Mouse (Mus musculus) embryonic facial prominence, embryonic 12.5 days (tissue): ENCODE data around the gene Tmem229b. TPM values are rescaled to one million over a fixed set of nuclear protein-coding genes. Genes with fewer than 3 reads are reported as not detected.

ENCODE experiments used
- ATAC-seq: fragments of 200-750 bp; cut with Nextera tagmentation; 2 replicates; pipeline ENCODE4 v1.8.0; 2017; ENCODE audit not compliant: insufficient number of reproducible peaks, insufficient read depth, low FRiP score, low TSS enrichment
- H3K27ac ChIP-seq: fragments of 300-500 bp; sonication (generic); 2 replicates; pipeline ENCODE4 v1.5.1; 2016; ENCODE audit warnings: mild to moderate bottlenecking
- H3K27me3 ChIP-seq: fragments of 300-500 bp; sonication (generic); 2 replicates; pipeline ENCODE4 v1.6.1; 2016; ENCODE audit warnings: mild to moderate bottlenecking, moderate library complexity
- H3K36me3 ChIP-seq: fragments of 300-500 bp; sonication (generic); 2 replicates; pipeline ENCODE4 v1.6.1; 2016; ENCODE audit warnings: mild to moderate bottlenecking
- H3K4me1 ChIP-seq: fragments of 300-500 bp; sonication (generic); 2 replicates; pipeline ENCODE4 v1.6.1; 2016
- H3K4me2 ChIP-seq: fragments of 300-500 bp; sonication (generic); replicated peaks from 2 replicates; pipeline ENCODE4 v1.6.1; 2016; ENCODE audit warnings: mild to moderate bottlenecking, moderate library complexity
- H3K4me3 ChIP-seq: fragments of 300-500 bp; sonication (generic); 2 replicates; pipeline ENCODE4 v1.5.1; 2016; ENCODE audit warnings: mild to moderate bottlenecking
- H3K9ac ChIP-seq: fragments of 300-500 bp; sonication (generic); 2 replicates; pipeline ENCODE4 v1.6.1; 2016; ENCODE audit warnings: mild to moderate bottlenecking, moderate library complexity
- H3K9me3 ChIP-seq: fragments of 300-500 bp; sonication (generic); 2 replicates; pipeline ENCODE4 v1.6.1; 2016; ENCODE audit warnings: mild to moderate bottlenecking, moderate library complexity
- WGBS: fragments of 180-500 bp; shearing (Covaris S2); methylation state at CpG from one replicate; pipeline ENCODE4 v1.1.7; 2016; 5-methylcytosine and 5-hydroxymethylcytosine counted together
- polyA plus RNA-seq: library from polyadenylated mRNA; unstranded; fragments of >200 nt; fragmentation: Nextera tagmentation; extraction: Ambion mirVana; gene quantifications from 2 replicates; pipeline ENCODE4 v1.2.1, GENCODE M21; 2016

Gene Tmem229b
- 8.0 and 8.1 TPM in 2 replicates for polyA plus RNA-seq

DNA sequence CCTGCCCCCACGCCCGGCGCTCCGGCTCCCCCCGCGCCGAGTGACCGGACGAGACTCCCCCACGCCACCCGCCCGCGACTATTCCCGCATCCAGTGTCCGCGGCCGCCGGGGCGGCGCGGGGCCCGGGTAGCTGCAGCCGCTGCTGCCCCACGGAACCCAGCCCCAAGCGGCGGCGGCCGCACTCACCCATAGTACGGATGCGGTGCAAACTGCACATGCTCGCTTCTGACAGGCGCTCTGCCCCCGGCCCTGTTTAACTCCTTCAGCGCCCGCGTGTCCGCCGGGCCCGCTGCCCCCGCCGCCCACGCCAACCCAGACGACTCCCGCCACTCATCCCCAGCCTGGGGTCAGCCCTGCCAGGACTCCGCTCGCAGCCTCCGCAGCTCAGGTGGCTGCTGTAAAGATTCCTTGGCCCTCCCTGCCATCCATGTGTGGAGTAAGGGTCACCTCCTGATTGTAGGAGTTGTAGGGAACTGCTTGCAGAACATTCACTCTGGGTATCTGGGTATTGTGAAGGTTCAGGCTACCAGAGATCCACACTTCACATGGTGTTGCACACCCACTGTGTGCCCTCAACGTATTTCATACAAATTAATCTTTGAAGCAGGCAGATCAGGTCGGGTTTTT, at the start of gene Tmem229b:
Gene Tmem229b (minus strand): TSS at position 502 of the 628 bp plus-strand sequence.
- Histone ChIP-seq H3K9ac (peak within 1 kb of the TSS; percentile 70), H3K4me2 (peak within 1 kb of the TSS; percentile 88), H3K4me3 (peak within 1 kb of the TSS; percentile 94), H3K27me3 (peaks cover 14% of the 10 kb centered on the region), H3K4me1 (no peaks in the 10 kb centered on the region), H3K9me3 (no peaks in the 10 kb centered on the region), H3K27ac (no peak within 1 kb of the TSS), H3K36me3 (no peaks in the 10 kb centered on the region)
- 2% methylated on average over 49 of the region's 49 CpGs for WGBS
- peak; percentile 78 for ATAC-seq

DNA sequence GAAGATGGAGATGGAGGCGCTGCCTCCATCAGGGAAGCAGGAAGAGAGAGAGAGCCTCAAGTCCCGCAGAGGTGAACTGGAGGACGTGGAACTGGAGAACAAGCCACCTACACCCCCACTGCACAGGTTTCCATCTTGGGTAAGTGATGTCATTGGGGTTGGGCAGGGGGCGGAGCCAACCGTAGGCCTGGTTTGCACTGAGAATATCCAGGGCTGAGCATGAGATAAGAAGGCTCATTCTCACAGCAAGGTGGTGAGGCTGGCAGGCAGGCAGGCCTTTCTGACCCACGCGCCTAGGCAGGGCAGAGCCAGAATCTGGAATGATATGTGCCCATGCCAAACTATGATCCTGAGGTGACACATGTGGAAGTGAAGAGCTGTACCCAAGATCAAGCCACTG, 47.8 kb upstream of the Tmem229b start:
- Histone ChIP-seq H3K4me3 (no peak overlapping the region), H3K4me1 (no peaks in the 10 kb centered on the region), H3K36me3 (no peaks in the 10 kb centered on the region), H3K4me2 (no peak overlapping the region), H3K27me3 (no peaks in the 10 kb centered on the region), H3K9ac (no peak overlapping the region), H3K9me3 (no peaks in the 10 kb centered on the region), H3K27ac (no peak overlapping the region)
- ATAC-seq = no peak
- WGBS = 85% methylated on average over 7 of the region's 7 CpGs

DNA sequence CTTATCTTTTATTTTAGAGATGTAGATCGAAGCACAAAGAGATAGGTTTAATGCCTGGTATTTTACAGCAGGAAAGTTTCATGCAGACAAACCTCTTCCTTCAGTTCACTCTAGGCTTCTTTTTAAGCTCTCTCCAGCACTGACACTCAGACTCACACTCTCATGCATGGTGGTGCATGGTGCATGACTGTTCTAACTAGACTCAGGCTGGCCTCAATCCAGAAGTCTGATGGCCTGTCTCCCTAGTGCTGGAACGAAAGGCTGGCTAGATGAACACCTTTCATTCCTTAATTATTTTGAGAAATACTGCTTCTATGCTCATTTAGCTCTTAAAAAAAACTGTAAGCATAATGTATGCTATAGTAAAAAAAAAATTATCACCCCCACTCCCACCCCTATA, 44.6 kb upstream of the Tmem229b start:
- H3K9me3 ChIP-seq = no peaks in the 10 kb centered on the region
- no peaks in the 10 kb centered on the region for H3K36me3 ChIP-seq
- no peaks in the 10 kb centered on the region for H3K27me3 ChIP-seq
- no peak for ATAC-seq
- H3K4me3 ChIP-seq = no peak overlapping the region
- WGBS = 87% methylated on average over 2 of the region's 2 CpGs
- H3K9ac ChIP-seq = no peak overlapping the region
- H3K27ac ChIP-seq = no peak overlapping the region
- no peaks in the 10 kb centered on the region for H3K4me1 ChIP-seq
- no peak overlapping the region for H3K4me2 ChIP-seq

DNA sequence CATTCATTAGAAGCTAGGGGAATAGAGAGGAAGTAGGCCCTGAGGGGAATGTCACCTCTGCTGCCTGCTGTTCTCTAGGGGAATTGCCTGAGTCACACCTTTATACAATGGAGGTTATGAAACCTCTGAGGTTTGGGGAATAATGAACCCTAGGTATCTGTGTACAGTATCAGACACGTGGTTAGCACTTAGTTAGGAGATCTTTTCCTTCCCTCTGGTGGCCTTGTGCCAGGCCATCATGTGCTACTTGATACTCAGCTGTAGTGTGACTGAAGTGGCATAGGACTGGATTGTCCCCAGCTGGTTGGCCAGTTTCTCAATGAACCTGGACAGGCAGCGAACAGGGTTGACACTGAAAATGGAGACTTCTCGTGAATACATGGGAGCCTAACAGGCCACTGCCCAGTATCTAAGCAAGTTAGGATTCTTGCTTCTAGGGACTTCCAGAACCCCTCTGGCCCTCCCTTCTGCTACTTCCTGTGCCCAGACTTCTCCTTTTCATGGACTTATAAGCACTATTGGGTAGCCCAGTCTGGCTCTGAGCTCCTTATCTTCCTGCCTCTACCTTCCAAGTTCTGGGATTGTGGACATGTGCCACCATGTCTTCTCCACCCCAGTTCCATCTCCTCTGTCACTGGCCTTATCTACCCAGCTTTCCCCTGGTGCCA, 43.3 kb upstream of the Tmem229b start:
- H3K9me3 ChIP-seq = no peaks in the 10 kb centered on the region
- H3K4me2 ChIP-seq = no peak overlapping the region
- no peaks in the 10 kb centered on the region for H3K4me1 ChIP-seq
- H3K27ac ChIP-seq = no peak overlapping the region
- WGBS = 82% methylated on average over 3 of the region's 3 CpGs
- no peaks in the 10 kb centered on the region for H3K27me3 ChIP-seq
- no peak overlapping the region for H3K4me3 ChIP-seq
- H3K36me3 ChIP-seq = no peaks in the 10 kb centered on the region
- no peak for ATAC-seq
- H3K9ac ChIP-seq = no peak overlapping the region

GRCm38 (mm10) chr12:79049807-79050206, 42.4 kb upstream of the Tmem229b start:
- 75% methylated on average over 2 of the region's 2 CpGs for WGBS
- no peak overlapping the region for H3K4me3 ChIP-seq
- ATAC-seq = no peak
- no peaks in the 10 kb centered on the region for H3K4me1 ChIP-seq
- no peaks in the 10 kb centered on the region for H3K9me3 ChIP-seq
- no peaks in the 10 kb centered on the region for H3K36me3 ChIP-seq
- H3K27me3 ChIP-seq = no peaks in the 10 kb centered on the region
- H3K4me2 ChIP-seq = no peak overlapping the region
- H3K27ac ChIP-seq = no peak overlapping the region
- H3K9ac ChIP-seq = no peak overlapping the region

- Histone ChIP-seq H3K4me3 (no peak overlapping the region), H3K27me3 (no peaks in the 10 kb centered on the region), H3K9ac (no peak overlapping the region), H3K4me2 (no peak overlapping the region), H3K9me3 (no peaks in the 10 kb centered on the region), H3K36me3 (no peaks in the 10 kb centered on the region), H3K4me1 (no peaks in the 10 kb centered on the region), H3K27ac (no peak overlapping the region)
- no peak for ATAC-seq
- 83% methylated on average over 1 of the region's 1 CpGs for WGBS
Observed at GRCm38 (mm10) chr12:79048898-79049297, 41.5 kb upstream of the Tmem229b start.

DNA sequence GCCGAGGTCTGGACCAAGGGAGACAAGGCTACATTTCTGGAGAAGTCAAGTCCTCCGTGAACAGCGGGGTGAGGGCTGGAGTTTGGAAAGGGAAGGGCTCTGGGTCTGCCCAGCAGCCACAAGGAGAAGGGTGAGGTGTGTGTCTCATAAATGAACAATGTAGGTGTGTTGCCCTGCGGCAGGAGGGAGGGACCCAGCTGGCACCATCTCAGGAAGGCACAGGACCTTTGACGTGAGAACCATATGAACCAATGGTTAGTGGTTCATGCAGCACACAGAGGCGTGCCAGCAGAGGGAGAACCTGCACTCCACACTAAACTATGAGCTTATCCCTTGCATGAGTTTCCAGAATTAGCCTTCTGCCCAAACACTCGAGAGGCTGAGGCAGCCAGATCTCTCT, 39.8 kb upstream of the Tmem229b start:
- 89% methylated on average over 7 of the region's 7 CpGs for WGBS

GRCm38 (mm10) chr12:79046171-79046570, 38.7 kb upstream of the Tmem229b start:
- ATAC-seq = no peak
- Histone ChIP-seq H3K9ac (no peak overlapping the region), H3K9me3 (no peaks in the 10 kb centered on the region), H3K27ac (no peak overlapping the region), H3K4me1 (no peaks in the 10 kb centered on the region), H3K36me3 (no peaks in the 10 kb centered on the region), H3K4me2 (no peak overlapping the region), H3K4me3 (no peak overlapping the region), H3K27me3 (no peaks in the 10 kb centered on the region)
- 67% methylated on average over 6 of the region's 6 CpGs for WGBS

More for the DNA sequence above, 39.8 kb upstream of the Tmem229b start:
- Histone ChIP-seq H3K27ac (no peak overlapping the region), H3K9me3 (no peaks in the 10 kb centered on the region), H3K36me3 (no peaks in the 10 kb centered on the region), H3K4me2 (no peak overlapping the region), H3K9ac (no peak overlapping the region), H3K4me1 (no peaks in the 10 kb centered on the region), H3K4me3 (no peak overlapping the region), H3K27me3 (no peaks in the 10 kb centered on the region)
- ATAC-seq = no peak

DNA sequence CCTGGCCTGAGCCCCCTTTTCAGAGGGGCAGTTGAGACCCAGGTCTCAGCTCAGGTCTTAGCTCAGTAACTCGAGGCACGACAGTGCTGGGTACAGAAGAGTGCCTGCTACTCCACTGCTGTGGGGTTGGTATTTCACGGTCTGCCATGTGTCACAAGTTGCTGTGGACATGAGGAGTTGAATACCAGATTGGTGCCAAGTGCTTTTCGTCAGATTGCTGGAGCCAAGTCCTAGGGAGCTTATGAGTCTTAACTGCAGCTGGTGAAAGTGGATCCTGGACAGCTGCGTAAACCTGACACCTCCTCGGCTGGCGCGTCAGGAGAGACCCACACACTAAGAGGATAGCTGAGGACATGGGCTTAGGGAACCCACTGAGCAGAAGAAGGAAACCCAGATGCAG, 37.2 kb upstream of the Tmem229b start:
- Histone ChIP-seq H3K4me2 (no peak overlapping the region), H3K9ac (no peak overlapping the region), H3K27me3 (no peaks in the 10 kb centered on the region), H3K9me3 (no peaks in the 10 kb centered on the region), H3K4me3 (no peak overlapping the region), H3K4me1 (no peaks in the 10 kb centered on the region), H3K27ac (no peak overlapping the region), H3K36me3 (no peaks in the 10 kb centered on the region)
- ATAC-seq = peak; percentile 79; the same call in 1 of the 2 replicates
- WGBS = 63% methylated on average over 8 of the region's 8 CpGs

GRCm38 (mm10) chr12:79041436-79041835, 34.0 kb upstream of the Tmem229b start:
- no peak overlapping the region for H3K27ac ChIP-seq
- ATAC-seq = no peak
- no peaks in the 10 kb centered on the region for H3K9me3 ChIP-seq
- H3K27me3 ChIP-seq = no peaks in the 10 kb centered on the region
- H3K36me3 ChIP-seq = no peaks in the 10 kb centered on the region
- H3K4me1 ChIP-seq = no peaks in the 10 kb centered on the region
- H3K9ac ChIP-seq = no peak overlapping the region
- no peak overlapping the region for H3K4me2 ChIP-seq
- H3K4me3 ChIP-seq = no peak overlapping the region

- no peaks in the 10 kb centered on the region for H3K9me3 ChIP-seq
- H3K4me1 ChIP-seq = no peaks in the 10 kb centered on the region
- no peaks in the 10 kb centered on the region for H3K36me3 ChIP-seq
- no peaks in the 10 kb centered on the region for H3K27me3 ChIP-seq
- ATAC-seq = no peak
- H3K9ac ChIP-seq = no peak overlapping the region
- no peak overlapping the region for H3K27ac ChIP-seq
- WGBS = 85% methylated on average over 11 of the region's 11 CpGs
- H3K4me2 ChIP-seq = no peak overlapping the region
- H3K4me3 ChIP-seq = no peak overlapping the region
Observed at GRCm38 (mm10) chr12:79040201-79040827, 32.9 kb upstream of the Tmem229b start.

DNA sequence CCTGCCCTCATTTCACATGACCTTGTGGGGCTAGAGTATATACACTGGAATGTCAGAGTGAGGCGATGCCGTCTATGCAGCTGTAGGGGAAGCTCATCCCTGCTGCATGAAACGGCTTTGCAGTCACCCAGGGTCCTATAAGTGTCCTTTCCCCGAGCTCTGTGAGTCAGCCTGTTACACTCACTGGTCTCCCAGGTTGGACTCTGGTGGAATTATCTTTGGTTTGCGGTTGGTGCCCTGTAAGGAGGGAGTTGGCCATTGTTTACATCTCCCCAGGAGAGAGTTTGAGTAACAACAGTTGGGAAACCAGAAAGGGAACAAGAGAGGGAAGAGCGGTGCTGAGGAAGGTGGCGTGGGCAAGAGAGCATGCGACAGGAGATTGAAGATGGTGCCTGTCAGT, 32.3 kb upstream of the Tmem229b start:
- ATAC-seq = no peak
- WGBS = 61% methylated on average over 8 of the region's 8 CpGs
- Histone ChIP-seq H3K27ac (no peak overlapping the region), H3K4me3 (no peak overlapping the region), H3K27me3 (no peaks in the 10 kb centered on the region), H3K4me1 (no peaks in the 10 kb centered on the region), H3K9ac (no peak overlapping the region), H3K9me3 (no peaks in the 10 kb centered on the region), H3K4me2 (no peak overlapping the region), H3K36me3 (no peaks in the 10 kb centered on the region)
